Mouse (Mus musculus) liver, adult 2 months (tissue): ENCODE results near the gene Aldh1a2. TPM values are rescaled to one million over a fixed set of nuclear protein-coding genes. Genes with fewer than 3 reads are reported as not detected.

Experiments used
- DNase-seq: peaks from one replicate; pipeline ENCODE4 v3.0.0-alpha.2; 2011; ENCODE audit warnings: low read depth, low spot score; ENCODE audit errors: extremely low read depth
- H3K27ac ChIP-seq: fragments of 200-500 bp; replicated peaks from 2 replicates; pipeline ENCODE4 v1.5.1; 2012; ENCODE audit warnings: low read depth, mild to moderate bottlenecking, control low read depth, inconsistent platforms, low read length; ENCODE audit not compliant: insufficient read depth
- H3K27me3 ChIP-seq: fragments of 200-500 bp; 2 replicates; pipeline ENCODE4 v1.6.1; 2012; ENCODE audit warnings: mild to moderate bottlenecking, moderate library complexity, low read length, inconsistent platforms; ENCODE audit not compliant: control insufficient read depth, insufficient read depth
- H3K36me3 ChIP-seq: fragments of 200-500 bp; 2 replicates; pipeline ENCODE4 v1.6.1; 2012; ENCODE audit warnings: low read length, inconsistent platforms; ENCODE audit not compliant: control insufficient read depth, insufficient read depth
- H3K4me1 ChIP-seq: fragments of 200-500 bp; 2 replicates; pipeline ENCODE4 v1.6.1; 2011; ENCODE audit warnings: low read length; ENCODE audit not compliant: control insufficient read depth, insufficient read depth
- H3K4me3 ChIP-seq: fragments of 200-500 bp; 2 replicates; pipeline ENCODE4 v1.5.1; 2011; ENCODE audit warnings: low read depth, mild to moderate bottlenecking, control low read depth, low read length, moderate library complexity; ENCODE audit not compliant: insufficient read depth
- H3K79me2 ChIP-seq: fragments of 200-500 bp; 2 replicates; pipeline ENCODE4 v1.6.1; 2012; ENCODE audit warnings: inconsistent platforms, mild to moderate bottlenecking, low read length, moderate library complexity; ENCODE audit not compliant: control insufficient read depth, insufficient read depth
- H3K9ac ChIP-seq: fragments of 200-500 bp; 2 replicates; pipeline ENCODE4 v1.6.1; 2012; ENCODE audit warnings: low read depth, mild to moderate bottlenecking, control low read depth, inconsistent platforms, low read length
- CTCF ChIP-seq: fragments of 200-500 bp; IDR thresholded peaks from 2 replicates; pipeline ENCODE4 v1.5.1; 2011; ENCODE audit warnings: low read depth, low read length, control low read depth
- POLR2A ChIP-seq: fragments of 200-500 bp; IDR thresholded peaks from 2 replicates; pipeline ENCODE4 v1.6.1; 2011; ENCODE audit warnings: low read length, control low read depth; ENCODE audit not compliant: insufficient read depth; ENCODE audit errors: extremely low read depth
- WGBS: fragments of 180-500 bp; shearing (Covaris S2); methylation state at CpG from one replicate; pipeline ENCODE4 v1.1.7; 2018; 5-methylcytosine and 5-hydroxymethylcytosine counted together
- polyA plus RNA-seq: library from polyadenylated mRNA; depleted of rRNA; stranded (reverse); fragments of >200 nt; gene quantifications from 2 replicates; pipeline ENCODE4 v1.2.3, GENCODE M21; 2012
- total RNA-seq: library from RNA; depleted of rRNA; stranded (reverse); fragments of >200 nt; gene quantifications from 2 replicates; pipeline ENCODE4 v1.2.3, GENCODE M21; 2014

Aldh1a2 gene
- total and polyA plus RNA-seq, 2 experiments = 0.09 to 0.46 TPM

GRCm38 (mm10) chr9:71239926-71240325, 24.3 kb downstream of the Aldh1a2 start:
- Histone ChIP-seq H3K27me3 (peaks cover 3% of the 10 kb centered on the region), H3K9ac (no peak overlapping the region), H3K79me2 (no peaks in the 10 kb centered on the region), H3K4me1 (no peaks in the 10 kb centered on the region), H3K36me3 (no peaks in the 10 kb centered on the region), H3K27ac (no peak overlapping the region), H3K4me3 (no peak overlapping the region)
- 69% methylated on average over 2 of the region's 2 CpGs for WGBS
- no peak for TF ChIP-seq CTCF
- DNase-seq = no peak

GRCm38 (mm10) chr9:71241515-71242411, 26.2 kb downstream of the Aldh1a2 start:
- TF ChIP-seq POLR2A (no peak), CTCF (no peak)

GRCm38 (mm10) chr9:71242412-71242781, 26.8 kb downstream of the Aldh1a2 start:
- Histone ChIP-seq H3K79me2 (no peaks in the 10 kb centered on the region), H3K36me3 (no peaks in the 10 kb centered on the region), H3K27ac (no peak overlapping the region), H3K9ac (no peak overlapping the region), H3K4me3 (no peak overlapping the region), H3K4me1 (no peaks in the 10 kb centered on the region), H3K27me3 (peaks cover 3% of the 10 kb centered on the region)
- 90% methylated on average over 5 of the region's 5 CpGs for WGBS
- DNase-seq = no peak
- no peak for TF ChIP-seq CTCF
- no peak for TF ChIP-seq POLR2A

More at GRCm38 (mm10) chr9:71241515-71242411, 26.2 kb downstream of the Aldh1a2 start:
- DNase-seq = no peak
- Histone ChIP-seq H3K27me3 (peaks cover 3% of the 10 kb centered on the region), H3K79me2 (no peaks in the 10 kb centered on the region), H3K4me3 (no peak overlapping the region), H3K9ac (no peak overlapping the region), H3K4me1 (no peaks in the 10 kb centered on the region), H3K27ac (no peak overlapping the region), H3K36me3 (no peaks in the 10 kb centered on the region)
- 74% methylated on average over 10 of the region's 10 CpGs for WGBS

- no peak for TF ChIP-seq POLR2A
- no peak for TF ChIP-seq CTCF
- WGBS = 76% methylated on average over 2 of the region's 2 CpGs
These were observed 38.8 kb downstream of the Aldh1a2 start for GRCm38 (mm10) chr9:71254380-71254779.

GRCm38 (mm10) chr9:71262711-71263110, 47.1 kb downstream of the Aldh1a2 start:
- H3K27ac ChIP-seq = no peak overlapping the region
- H3K9ac ChIP-seq = no peak overlapping the region
- H3K27me3 ChIP-seq = no peaks in the 10 kb centered on the region
- TF ChIP-seq POLR2A (no peak), CTCF (no peak)
- H3K36me3 ChIP-seq = no peaks in the 10 kb centered on the region
- no peak for DNase-seq
- 80% methylated on average over 3 of the region's 3 CpGs for WGBS
- no peaks in the 10 kb centered on the region for H3K4me1 ChIP-seq
- H3K79me2 ChIP-seq = no peaks in the 10 kb centered on the region
- no peak overlapping the region for H3K4me3 ChIP-seq

More at GRCm38 (mm10) chr9:71254380-71254779, 38.8 kb downstream of the Aldh1a2 start:
- no peaks in the 10 kb centered on the region for H3K4me1 ChIP-seq
- H3K9ac ChIP-seq = no peak overlapping the region
- H3K27ac ChIP-seq = no peak overlapping the region
- no peak for DNase-seq
- H3K79me2 ChIP-seq = no peaks in the 10 kb centered on the region
- H3K36me3 ChIP-seq = no peaks in the 10 kb centered on the region
- no peaks in the 10 kb centered on the region for H3K27me3 ChIP-seq
- no peak overlapping the region for H3K4me3 ChIP-seq

GRCm38 (mm10) chr9:71269711-71270110, 54.1 kb downstream of the Aldh1a2 start:
- no peaks in the 10 kb centered on the region for H3K36me3 ChIP-seq
- no peak overlapping the region for H3K4me3 ChIP-seq
- whole genome bisulfite sequencing = 53% methylated on average over 5 of the region's 5 CpGs
- no peaks in the 10 kb centered on the region for H3K79me2 ChIP-seq
- TF ChIP-seq POLR2A = no peak
- no peak for TF ChIP-seq CTCF
- H3K27me3 ChIP-seq = no peaks in the 10 kb centered on the region
- H3K4me1 ChIP-seq = peaks cover 2% of the 10 kb centered on the region; the same call in 1 of the 2 replicates
- H3K27ac ChIP-seq = no peak overlapping the region
- no peak overlapping the region for H3K9ac ChIP-seq
- DNase-seq = no peak
